Mouse (Mus musculus) MEL-GATA-1-ER (cell line): ENCODE measurements around the gene A030003K21Rik.

Source experiments
- DNase-seq: peaks from one replicate; pipeline ENCODE4 v3.0.0-alpha.2; 2012; ENCODE audit warnings: low read depth; ENCODE audit errors: extremely low read depth

The A030003K21Rik gene

GRCm38 (mm10) chr1:82913025-82913424, 30.2 kb downstream of the A030003K21Rik start, which contains the start of gene A030005L19Rik:
Gene A030005L19Rik, plus strand, starts transcription at chr1:82913325.
- no peak for DNase-seq

- DNase-seq = no peak
Observed at GRCm38 (mm10) chr1:82905886-82906285, 37.3 kb downstream of the A030003K21Rik start.

GRCm38 (mm10) chr1:82901201-82901600, 42.0 kb downstream of the A030003K21Rik start:
- no peak for DNase-seq

- DNase-seq = no peak
Observed at GRCm38 (mm10) chr1:82900567-82900966, 42.6 kb downstream of the A030003K21Rik start.

GRCm38 (mm10) chr1:82893269-82893668, 49.9 kb downstream of the A030003K21Rik start:
- DNase-seq = no peak
